Mouse (Mus musculus) embryonic facial prominence, embryonic 11.5 days (tissue): ENCODE results near the gene Tlx2. TPM values are rescaled to one million over a fixed set of nuclear protein-coding genes. Genes with fewer than 3 reads are reported as not detected.

Experiments used
- ATAC-seq: fragments of 200-750 bp; cut with Nextera tagmentation; replicated peaks from 2 replicates; pipeline ENCODE4 v1.8.0; 2017; ENCODE audit warnings: low read depth; ENCODE audit not compliant: insufficient number of reproducible peaks, low FRiP score, low TSS enrichment
- DNase-seq: peaks from one replicate; pipeline ENCODE4 v3.0.0-alpha.2; 2015; ENCODE audit warnings: low spot score
- H3K27ac ChIP-seq: fragments of 300-500 bp; sonication (generic); replicated peaks from 2 replicates; pipeline ENCODE4 v1.5.1; 2014; ENCODE audit warnings: mild to moderate bottlenecking, low read depth, low read length, control low read depth
- H3K27me3 ChIP-seq: fragments of 300-500 bp; sonication (generic); 2 replicates; pipeline ENCODE4 v1.6.1; 2014; ENCODE audit warnings: mild to moderate bottlenecking, low read length, moderate library complexity, mixed read lengths; ENCODE audit not compliant: control insufficient read depth, insufficient read depth
- H3K36me3 ChIP-seq: fragments of 300-500 bp; sonication (generic); replicated peaks from 2 replicates; pipeline ENCODE4 v1.6.1; 2014; ENCODE audit warnings: low read depth, mild to moderate bottlenecking, low read length, moderate library complexity, mixed read lengths; ENCODE audit not compliant: control insufficient read depth, insufficient read depth
- H3K4me1 ChIP-seq: fragments of 300-500 bp; sonication (generic); 2 replicates; pipeline ENCODE4 v1.6.1; 2014; ENCODE audit warnings: low read length, mixed read lengths; ENCODE audit not compliant: control insufficient read depth, insufficient read depth
- H3K4me2 ChIP-seq: fragments of 300-500 bp; sonication (generic); 2 replicates; pipeline ENCODE4 v1.6.1; 2014; ENCODE audit warnings: low read depth, mild to moderate bottlenecking, control low read depth, low read length, moderate library complexity
- H3K4me3 ChIP-seq: fragments of 300-500 bp; sonication (generic); 2 replicates; pipeline ENCODE4 v1.5.1; 2014; ENCODE audit warnings: low read depth, low read length, control low read depth
- H3K9ac ChIP-seq: fragments of 300-500 bp; sonication (generic); replicated peaks from 2 replicates; pipeline ENCODE4 v1.6.1; 2014; ENCODE audit warnings: mild to moderate bottlenecking, control low read depth, low read length
- H3K9me3 ChIP-seq: fragments of 300-500 bp; sonication (generic); replicated peaks from 2 replicates; pipeline ENCODE4 v1.6.1; 2016; ENCODE audit warnings: mild to moderate bottlenecking, low read length, inconsistent platforms, mixed read lengths; ENCODE audit not compliant: control insufficient read depth
- WGBS: fragments of 180-500 bp; shearing (Covaris S2); extraction: QIAGEN DNeasy Blood & Tissue Kit; methylation state at CpG from one replicate; pipeline ENCODE4 v1.1.7; 2014; 5-methylcytosine and 5-hydroxymethylcytosine counted together
- microRNA counts: library from miRNA; unstranded; fragments of <30 nt; microRNA quantifications from one replicate; lab custom pipeline; 2016
- microRNA-seq: library from miRNA; unstranded; fragments of <30 nt; microRNA quantifications from one replicate; pipeline ENCODE4, GENCODE M21; 2016; ENCODE audit warnings: borderline number of aligned reads
- polyA plus RNA-seq: library from polyadenylated mRNA; unstranded; fragments of >200 nt; fragmentation: Nextera tagmentation; extraction: Ambion mirVana; gene quantifications from 2 replicates; pipeline ENCODE4 v1.2.1, GENCODE M21; 2014

Gene Tlx2
- polyA plus RNA-seq, 1 experiment from 2014 or later, result 7.9 TPM

DNA sequence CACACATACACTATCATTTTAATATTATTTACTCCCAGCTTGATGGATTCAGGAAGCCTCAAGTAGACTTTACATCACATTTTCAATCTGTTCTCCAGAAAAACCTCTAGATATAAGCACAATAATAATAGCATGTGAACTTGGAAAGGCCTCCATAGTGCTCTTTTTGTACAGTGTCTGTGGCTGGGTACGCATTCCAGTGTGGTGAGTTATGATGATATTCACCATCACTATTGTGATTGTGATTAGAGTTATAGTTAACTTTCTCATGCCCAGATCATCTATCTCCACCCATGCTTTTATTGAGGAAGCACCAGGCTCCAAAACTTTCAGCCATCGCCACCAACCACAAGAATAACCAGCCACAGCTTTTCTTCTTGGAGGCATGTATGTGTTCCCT, 46.3 kb downstream of the Tlx2 start:
- WGBS, result 85% methylated on average over 2 of the region's 2 CpGs
- no peaks in the 10 kb centered on the region; the same call in 1 of the 2 replicates for H3K27me3 ChIP-seq
- ATAC-seq (no peak), DNase-seq (no peak)
- no peak overlapping the region for H3K9ac ChIP-seq
- H3K4me3 ChIP-seq, result no peak overlapping the region
- no peak overlapping the region for H3K27ac ChIP-seq
- H3K9me3 ChIP-seq, result no peaks in the 10 kb centered on the region
- no peak overlapping the region for H3K4me2 ChIP-seq
- no peaks in the 10 kb centered on the region for H3K4me1 ChIP-seq
- no peaks in the 10 kb centered on the region for H3K36me3 ChIP-seq

DNA sequence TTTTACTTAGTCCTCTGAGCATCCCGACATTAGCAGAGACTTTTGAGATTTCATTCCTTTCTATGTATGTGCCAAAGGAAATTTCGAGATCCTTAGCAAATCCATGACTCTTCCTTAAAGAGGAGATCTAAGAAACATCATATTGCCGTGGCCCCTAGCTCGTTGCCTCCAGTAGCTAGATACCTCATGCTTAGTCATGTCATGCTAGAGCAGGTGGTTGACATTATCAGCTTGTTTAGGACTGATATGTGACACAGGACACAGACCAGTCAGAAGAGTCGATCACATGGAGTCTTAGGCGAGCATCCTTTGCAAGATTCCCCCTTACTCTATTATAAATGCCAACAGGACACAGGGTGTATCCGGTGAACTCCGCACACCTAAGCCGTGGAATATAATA, 47.1 kb downstream of the Tlx2 start:
- no peak overlapping the region for H3K9ac ChIP-seq
- no peak for ATAC-seq
- H3K36me3 ChIP-seq, result no peaks in the 10 kb centered on the region
- no peak for DNase-seq
- no peak overlapping the region for H3K4me3 ChIP-seq
- 89% methylated on average over 9 of the region's 9 CpGs for WGBS
- H3K27ac ChIP-seq, result no peak overlapping the region
- H3K27me3 ChIP-seq, result no peaks in the 10 kb centered on the region
- H3K4me2 ChIP-seq, result no peak overlapping the region
- H3K9me3 ChIP-seq, result no peaks in the 10 kb centered on the region
- no peaks in the 10 kb centered on the region for H3K4me1 ChIP-seq

- no peaks in the 10 kb centered on the region for H3K27me3 ChIP-seq
- no peak overlapping the region for H3K4me3 ChIP-seq
- no peak overlapping the region for H3K9ac ChIP-seq
- no peaks in the 10 kb centered on the region for H3K4me1 ChIP-seq
- H3K27ac ChIP-seq, result no peak overlapping the region
- WGBS, result 73% methylated on average over 4 of the region's 4 CpGs
- no peaks in the 10 kb centered on the region for H3K9me3 ChIP-seq
- no peaks in the 10 kb centered on the region for H3K36me3 ChIP-seq
- no peak overlapping the region for H3K4me2 ChIP-seq
- DNase-seq, result no peak
- no peak for ATAC-seq
These were observed 49.1 kb downstream of the Tlx2 start for GRCm38 (mm10) chr6:83020836-83021593.

DNA sequence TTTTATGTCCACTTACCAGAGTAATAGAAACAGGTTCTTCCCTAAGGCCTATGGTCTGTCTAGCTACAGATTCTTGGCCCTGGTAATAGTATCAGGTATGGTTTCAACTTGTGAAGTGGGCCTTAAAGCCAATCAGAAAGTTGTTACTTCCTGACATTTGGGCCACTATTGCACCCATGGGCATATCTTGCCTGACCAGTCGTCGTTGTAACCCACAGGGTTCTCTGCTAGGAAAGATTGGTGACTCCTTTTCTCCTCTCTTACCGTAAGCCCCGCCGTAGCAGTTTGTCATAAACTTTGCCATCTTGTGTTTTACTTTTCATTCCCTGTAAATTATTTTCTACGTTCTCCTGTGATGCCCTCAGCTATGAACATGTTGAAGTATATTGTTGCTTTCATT, 50.0 kb downstream of the Tlx2 start:
- Histone ChIP-seq H3K27ac (no peak overlapping the region), H3K4me3 (no peak overlapping the region), H3K4me2 (no peak overlapping the region), H3K4me1 (no peaks in the 10 kb centered on the region), H3K27me3 (no peaks in the 10 kb centered on the region), H3K9ac (no peak overlapping the region), H3K36me3 (no peaks in the 10 kb centered on the region), H3K9me3 (no peaks in the 10 kb centered on the region)
- ATAC-seq, result no peak
- no peak for DNase-seq
- WGBS, result 85% methylated on average over 6 of the region's 6 CpGs

- no peaks in the 10 kb centered on the region for H3K9me3 ChIP-seq
- no peak overlapping the region for H3K4me2 ChIP-seq
- no peak overlapping the region for H3K9ac ChIP-seq
- DNase-seq, result no peak
- no peak overlapping the region for H3K4me3 ChIP-seq
- no peaks in the 10 kb centered on the region for H3K36me3 ChIP-seq
- no peaks in the 10 kb centered on the region for H3K27me3 ChIP-seq
- ATAC-seq, result no peak
- no peak overlapping the region for H3K27ac ChIP-seq
- 75% methylated on average over 3 of the region's 3 CpGs for WGBS
- H3K4me1 ChIP-seq, result no peaks in the 10 kb centered on the region
These were observed 51.0 kb downstream of the Tlx2 start for GRCm38 (mm10) chr6:83019044-83019443.

MicroRNA genes within 50 kb of the gene (microRNA counts, 519-probe panel; counts per million panel counts)
- not detected for microRNA mmu-miR-3470a+mmu-miR-3470b (lab: Ali Mortazavi, UCI)

Small RNA genes lying within 50 kb of the gene (microRNA-seq; reads per million reads assigned to microRNA genes)
- gene Mir3470a (not detected), gene Mir7040 (not detected)

Other genes starting within 250 kb of the Tlx2 start
- 0.97 and 1.3 TPM in 2 replicates for gene Sema4f, start 130.5 kb downstream of the Tlx2 start, polyA plus RNA-seq
- gene M1ap, start 123.4 kb downstream of the Tlx2 start, polyA plus RNA-seq, result 0.21 and 0.50 TPM in 2 replicates
- gene Dok1, start 36.8 kb downstream of the Tlx2 start, polyA plus RNA-seq, result 5.4 and 8.2 TPM in 2 replicates
- 8.9 and 10.1 TPM in 2 replicates for gene Loxl3, start 36.1 kb downstream of the Tlx2 start, polyA plus RNA-seq
- gene Aup1, start 15.8 kb downstream of the Tlx2 start, polyA plus RNA-seq, result 105 and 108 TPM in 2 replicates
- 33.3 and 34.9 TPM in 2 replicates for gene Htra2, start 15.0 kb downstream of the Tlx2 start, polyA plus RNA-seq
- 0.45 and 0.66 TPM in 2 replicates for gene Dqx1, start 12.4 kb downstream of the Tlx2 start, polyA plus RNA-seq
- 40.9 and 42.9 TPM in 2 replicates for gene Pcgf1, start 7.6 kb upstream of the Tlx2 start, polyA plus RNA-seq
- 0.73 and 0.89 TPM in 2 replicates for gene Lbx2, start 16.1 kb upstream of the Tlx2 start, polyA plus RNA-seq
- 0.62 and 1.8 TPM in 2 replicates for gene Ccdc142, start 31.3 kb upstream of the Tlx2 start, polyA plus RNA-seq
- 0.97 and 1.8 TPM in 2 replicates for gene Gm42688, start 31.3 kb upstream of the Tlx2 start, polyA plus RNA-seq
- 126 and 129 TPM in 2 replicates for gene Mrpl53, start 38.7 kb upstream of the Tlx2 start, polyA plus RNA-seq
- gene Mogs, start 45.2 kb upstream of the Tlx2 start, polyA plus RNA-seq, result 22.1 and 23.9 TPM in 2 replicates
- 146 and 156 TPM in 2 replicates for gene Wbp1, start 51.3 kb upstream of the Tlx2 start, polyA plus RNA-seq
- gene Ino80b, start 55.1 kb upstream of the Tlx2 start, polyA plus RNA-seq, result 17.5 and 19.5 TPM in 2 replicates
- 17.7 and 18.3 TPM in 2 replicates for gene Rtkn, start 65.2 kb upstream of the Tlx2 start, polyA plus RNA-seq
- gene Wdr54, start 86.1 kb upstream of the Tlx2 start, polyA plus RNA-seq, result 10.7 and 11.1 TPM in 2 replicates
- 0.97 and 1.4 TPM in 2 replicates for gene 1700003E16Rik, start 86.1 kb upstream of the Tlx2 start, polyA plus RNA-seq
- 67.0 and 73.5 TPM in 2 replicates for gene Dctn1, start 95.6 kb upstream of the Tlx2 start, polyA plus RNA-seq
- gene Slc4a5, start 149.5 kb upstream of the Tlx2 start, polyA plus RNA-seq, result 1.0 and 1.1 TPM in 2 replicates